Mouse (Mus musculus) monocyte, adult 2 months (primary cell): ENCODE measurements around the gene Smim8.
"Not testable (repeated sequence)": the region's sequence is repeated elsewhere in the genome, so short reads cannot be mapped to it uniquely, and the experiment has no call there.

Experiments
- DNase-seq, 2 experiments: peaks; one replicate each; pipeline ENCODE4 v3.0.0; 2022; ENCODE audit warnings: low spot score in 2 of 2, low read depth in 1 of 2

Smim8 gene

DNA sequence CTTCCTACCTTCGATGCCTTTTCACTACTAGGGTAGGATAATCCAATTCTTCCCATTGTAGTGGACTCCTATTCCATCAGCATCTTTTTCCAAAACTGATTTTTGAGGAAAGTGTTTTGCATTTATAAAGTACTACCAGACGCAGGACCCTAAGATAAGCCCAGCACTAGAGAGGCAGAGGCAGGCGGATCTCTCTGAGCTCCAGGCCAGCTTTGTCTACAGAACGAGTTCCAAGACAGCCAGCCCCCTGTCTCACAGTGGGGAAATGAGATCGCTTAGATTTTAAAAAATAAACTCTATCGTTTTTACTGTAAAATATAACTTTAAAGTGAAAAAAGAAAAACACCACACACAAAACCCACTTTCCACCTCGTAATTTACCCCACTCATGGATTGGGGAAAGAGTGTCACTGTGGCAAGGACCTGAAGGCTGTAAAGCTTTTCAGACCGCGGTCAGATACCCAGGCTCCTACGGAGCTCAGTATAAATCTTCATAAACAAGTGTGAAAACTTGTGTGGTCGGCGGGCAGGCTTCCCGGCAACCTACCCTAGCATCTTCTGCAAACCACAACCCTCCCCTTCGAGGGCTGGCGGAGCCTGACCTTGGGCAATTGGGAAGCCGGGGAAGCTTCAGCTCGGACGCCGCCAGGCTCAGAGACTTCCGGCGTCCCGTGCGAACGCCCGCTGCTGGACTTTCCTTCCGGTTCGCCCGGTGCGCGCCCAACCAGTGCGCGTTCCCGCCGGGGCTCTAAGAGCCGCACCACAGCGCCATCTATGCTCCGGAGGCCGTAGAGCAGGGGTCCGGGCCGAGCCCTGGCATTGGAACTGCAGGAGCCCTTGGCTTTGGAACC, at the start of gene Smim8:
Gene Smim8 (minus strand): TSS at position 747 of the 851 bp plus-strand sequence.
- peak; percentile 72 to 86 for DNase-seq

DNA sequence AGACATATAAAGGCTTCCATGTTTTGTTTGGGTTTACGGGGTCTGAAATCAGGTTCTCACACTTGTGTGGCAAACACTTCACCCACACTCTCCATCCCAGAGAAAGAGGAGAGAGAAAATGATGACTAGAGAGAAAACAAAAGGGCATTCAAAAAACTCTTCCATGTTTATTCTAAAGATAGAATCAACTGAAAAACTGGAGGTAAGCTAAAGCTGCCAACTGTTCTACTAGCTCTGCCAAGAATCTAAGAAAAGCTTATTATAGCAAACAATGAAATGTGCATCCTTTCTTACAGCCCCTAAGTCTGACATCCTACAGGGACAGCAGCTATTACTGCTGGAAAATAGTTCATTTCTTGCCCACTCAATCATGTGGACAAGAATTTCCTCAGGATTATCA, 45.7 kb upstream of the Smim8 start:
- DNase-seq: no peak

DNA sequence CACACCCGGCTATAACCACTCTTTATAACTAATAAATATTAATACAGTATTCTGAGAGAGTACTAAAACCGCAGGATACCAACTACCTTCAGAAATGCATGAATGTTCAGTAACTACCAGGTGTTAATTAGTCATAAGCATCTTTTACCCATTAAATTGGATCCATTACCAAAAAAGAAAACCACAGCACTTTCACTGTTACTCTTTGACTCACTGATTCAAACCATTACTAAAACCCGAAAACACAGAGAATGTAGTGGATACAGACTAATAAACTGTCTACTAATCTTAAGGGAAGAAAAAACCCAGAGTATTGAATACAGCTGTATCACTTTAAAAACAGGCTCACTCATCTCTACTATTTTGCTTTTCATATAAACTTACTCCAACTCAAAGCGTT, 41.7 kb upstream of the Smim8 start:
- DNase-seq: no peak

DNA sequence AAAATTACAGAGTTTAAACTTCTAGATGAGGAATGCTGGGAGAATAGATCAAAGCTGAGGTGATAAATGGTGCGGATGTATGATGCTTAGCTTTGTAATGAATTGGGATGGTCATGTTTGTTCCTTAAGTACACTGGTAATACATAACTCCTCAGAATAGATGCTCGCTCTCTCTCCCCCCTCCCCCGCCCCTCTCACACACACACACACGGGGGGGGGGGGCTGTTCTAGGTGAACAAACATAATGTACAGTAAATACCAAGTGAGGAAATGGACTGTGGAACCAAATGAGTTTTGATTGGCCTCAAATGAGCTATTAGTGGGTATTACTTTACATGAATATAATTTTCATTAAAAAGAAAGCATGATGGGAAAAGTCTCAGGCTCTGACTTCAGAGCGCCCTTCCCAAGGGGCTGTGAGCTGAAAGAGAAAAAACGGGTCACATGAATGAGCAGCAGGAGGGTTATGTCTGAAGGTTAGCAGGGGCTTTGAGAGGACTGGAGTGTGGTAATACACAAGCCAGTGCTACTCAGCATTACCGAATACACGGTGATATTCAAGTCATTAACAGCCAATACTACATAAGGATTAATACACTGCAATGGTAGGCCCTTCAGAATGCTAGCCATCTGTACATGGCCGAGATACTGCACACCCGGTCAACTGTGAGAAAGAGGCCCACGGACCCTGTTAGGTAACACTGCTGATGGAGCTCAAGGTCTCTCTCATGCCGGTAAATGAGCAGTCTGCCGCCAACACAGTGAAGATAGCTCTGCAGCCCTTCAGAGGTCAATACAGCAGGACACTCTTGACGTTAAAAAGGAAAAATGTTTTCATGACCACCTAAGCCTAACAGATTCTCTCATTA, 23.2 kb upstream of the Smim8 start:
- no peak for DNase-seq

DNA sequence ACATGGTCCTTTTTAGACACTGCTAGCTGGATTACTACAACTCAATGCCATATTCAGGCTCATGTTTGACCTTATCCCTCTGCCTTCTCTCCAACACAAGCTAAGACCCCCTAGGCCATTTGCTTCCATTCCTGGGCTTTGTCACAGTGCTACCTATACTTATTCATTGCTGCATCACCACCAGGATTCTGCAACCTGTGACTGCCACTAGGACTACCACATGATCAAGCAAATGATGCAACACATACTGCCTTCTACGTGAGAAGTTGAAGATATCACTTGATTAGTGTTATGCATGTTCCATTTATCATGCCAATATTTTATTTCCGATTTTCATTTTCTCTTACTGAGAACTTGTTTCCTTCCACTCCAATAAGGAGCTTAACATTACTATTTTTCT, 19.8 kb upstream of the Smim8 start:
- no peak for DNase-seq

DNA sequence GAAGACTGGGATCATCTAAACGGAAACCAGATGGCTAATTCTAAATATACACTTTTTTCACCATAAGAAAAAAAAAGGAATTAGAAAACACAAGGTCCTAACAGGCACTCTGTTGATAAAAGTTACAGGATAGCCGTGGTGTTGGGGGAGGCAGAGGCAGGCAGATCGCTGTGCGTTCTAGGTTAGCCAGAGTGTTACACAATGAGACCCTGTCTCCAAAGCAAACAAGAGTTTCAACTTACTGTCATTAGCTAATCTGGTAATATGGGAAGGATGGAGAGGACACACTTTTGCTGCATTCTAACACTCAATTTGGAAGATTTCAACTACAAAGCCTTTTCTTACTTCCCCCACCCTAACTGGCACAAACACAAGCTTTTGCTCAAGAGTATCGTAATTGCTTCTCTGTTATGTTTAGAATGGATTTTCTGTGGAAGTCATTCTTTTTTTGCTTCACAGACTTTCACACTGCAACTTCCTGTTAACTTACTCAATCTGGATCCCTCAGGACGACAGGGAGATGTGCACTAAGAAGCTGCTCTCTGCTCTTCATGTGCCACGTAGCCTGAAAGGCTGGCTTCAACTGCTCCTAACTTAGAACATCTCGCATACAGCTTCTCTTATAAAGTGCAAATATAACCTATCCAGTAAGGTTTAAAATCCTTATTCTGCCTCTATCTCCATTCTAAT, 19.2 kb upstream of the Smim8 start:
- DNase-seq: no peak

DNA sequence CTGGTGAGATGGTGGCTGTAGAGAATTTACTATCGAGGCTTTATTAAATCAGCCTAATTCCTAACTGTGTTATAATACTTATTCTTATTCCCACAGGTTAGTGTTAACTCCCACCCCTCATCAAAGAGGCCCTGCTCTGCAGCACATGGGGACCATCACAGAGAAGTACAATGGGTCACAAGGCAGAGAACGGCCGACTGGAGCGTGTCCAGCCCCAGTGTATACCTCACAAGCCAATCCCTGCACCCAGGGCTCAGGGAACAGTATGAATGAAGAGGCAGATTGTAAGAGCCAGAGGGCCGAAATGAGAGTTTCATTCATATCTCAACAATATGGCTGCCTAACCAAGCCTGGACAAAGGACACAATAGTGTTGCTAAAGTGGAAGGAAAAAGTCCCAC, 18.1 kb upstream of the Smim8 start:
- no peak for DNase-seq

DNA sequence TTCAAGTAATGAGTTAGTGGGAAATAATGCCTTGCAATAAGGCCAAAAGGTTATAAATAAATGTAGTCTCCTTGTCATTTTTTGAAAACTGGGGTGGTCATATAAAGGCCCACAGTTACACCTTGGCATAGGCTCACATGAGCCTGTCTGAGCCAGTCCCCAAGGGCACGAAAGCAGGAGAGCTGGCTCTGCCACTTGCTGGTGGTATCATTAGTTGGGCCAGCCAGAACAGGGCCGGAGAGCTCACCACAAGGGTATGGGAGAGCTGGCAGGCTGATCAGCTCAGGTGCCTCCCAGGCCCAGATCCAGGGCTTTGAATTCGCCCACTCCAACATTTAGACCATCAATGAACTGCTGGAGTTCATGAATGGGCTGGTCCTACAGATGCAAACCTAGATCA, 8.3 kb upstream of the Smim8 start:
- no peak for DNase-seq

DNA sequence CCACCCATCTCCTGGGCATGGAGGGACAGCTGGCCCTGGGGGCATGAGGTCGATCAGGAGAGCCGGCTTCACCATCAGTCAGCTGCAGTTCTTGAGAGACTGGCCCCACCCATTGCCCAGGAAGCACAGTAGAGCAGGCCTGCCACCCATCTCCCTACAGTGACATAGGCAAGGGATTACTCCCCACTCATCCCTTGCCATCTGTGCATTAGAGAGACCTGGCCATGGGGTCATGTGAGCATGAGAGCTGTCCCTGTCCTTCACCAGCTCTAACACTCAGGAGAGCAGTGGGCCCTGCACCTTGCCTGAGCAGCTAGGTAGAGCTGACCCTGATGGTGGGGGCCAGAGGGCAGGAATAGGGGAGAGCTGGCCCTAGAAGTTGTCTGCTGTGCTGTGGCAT, 7.4 kb upstream of the Smim8 start:
- no peak for DNase-seq

DNA sequence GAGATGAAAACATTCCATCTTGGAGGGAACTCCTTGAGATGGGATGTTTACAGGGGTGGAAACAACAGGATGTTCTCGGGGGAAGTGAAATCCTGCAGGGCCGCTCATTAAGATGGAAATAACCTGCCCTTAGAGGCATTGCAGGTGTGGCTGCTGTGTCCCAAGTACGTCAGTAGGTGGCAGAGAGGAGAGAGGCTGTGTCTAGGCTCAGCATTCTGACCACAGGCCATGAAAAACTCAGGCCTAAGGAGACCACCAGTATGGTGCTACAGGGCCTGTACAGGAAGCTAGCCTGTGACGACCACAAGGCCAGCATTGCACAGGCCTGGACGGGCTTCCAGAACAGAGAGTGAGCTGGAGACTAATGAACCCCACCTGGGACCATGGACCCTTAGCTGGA, 6.6 kb upstream of the Smim8 start:
- no peak for DNase-seq

DNA sequence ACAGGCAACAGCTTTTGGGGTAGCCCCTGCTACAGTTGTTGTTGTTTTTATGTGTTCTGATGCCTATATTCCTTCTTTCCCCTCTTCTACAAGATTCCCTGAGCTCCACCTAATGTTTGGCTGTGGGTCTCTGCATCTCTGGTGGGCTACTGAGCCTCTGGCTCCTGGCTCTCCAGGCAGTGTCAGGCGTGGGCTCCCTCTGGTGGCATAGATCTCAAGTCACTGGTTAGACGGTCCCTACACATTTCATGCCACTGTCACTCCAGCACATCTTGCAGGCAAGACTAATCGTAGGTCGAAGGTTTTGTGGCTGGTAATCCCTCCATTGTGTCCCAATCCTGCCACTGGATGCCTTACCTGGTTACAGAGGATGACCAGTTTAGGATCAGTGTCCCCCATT, 4.5 kb upstream of the Smim8 start:
- DNase-seq: no peak

DNA sequence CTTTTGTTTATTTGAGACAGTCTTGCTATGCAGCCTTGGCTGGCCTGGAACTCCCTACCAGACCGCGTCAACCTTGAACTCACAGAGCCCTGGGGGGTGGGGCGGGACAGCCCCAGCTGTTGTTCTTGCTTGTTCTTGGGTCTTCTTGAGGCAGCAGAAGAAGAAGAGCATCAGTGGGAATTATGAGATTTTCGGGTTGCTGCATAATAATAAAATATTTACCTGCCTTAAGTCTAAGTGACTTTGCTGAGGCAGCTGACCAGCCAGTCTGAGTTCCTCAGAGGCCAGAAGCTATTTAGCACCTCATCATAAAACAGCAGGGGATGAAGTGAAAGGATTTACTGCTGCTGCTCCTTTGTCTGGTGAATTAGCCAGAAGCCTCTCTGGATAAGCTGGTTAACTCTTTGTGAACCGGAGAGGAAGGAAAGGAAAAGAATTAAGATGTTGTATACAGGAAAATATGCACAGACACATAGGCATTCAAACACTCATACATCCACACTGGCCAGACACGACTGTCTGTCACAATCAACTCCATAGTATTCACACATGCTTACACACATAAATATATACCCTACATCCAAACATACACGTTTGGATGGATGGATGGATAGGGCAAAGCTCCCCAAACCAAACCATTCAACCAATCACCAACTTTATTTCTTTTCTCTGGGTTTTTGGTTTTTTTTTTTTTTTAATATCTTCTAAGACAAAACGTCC, 6.4 kb downstream of the Smim8 start:
- DNase-seq: no peak

DNA sequence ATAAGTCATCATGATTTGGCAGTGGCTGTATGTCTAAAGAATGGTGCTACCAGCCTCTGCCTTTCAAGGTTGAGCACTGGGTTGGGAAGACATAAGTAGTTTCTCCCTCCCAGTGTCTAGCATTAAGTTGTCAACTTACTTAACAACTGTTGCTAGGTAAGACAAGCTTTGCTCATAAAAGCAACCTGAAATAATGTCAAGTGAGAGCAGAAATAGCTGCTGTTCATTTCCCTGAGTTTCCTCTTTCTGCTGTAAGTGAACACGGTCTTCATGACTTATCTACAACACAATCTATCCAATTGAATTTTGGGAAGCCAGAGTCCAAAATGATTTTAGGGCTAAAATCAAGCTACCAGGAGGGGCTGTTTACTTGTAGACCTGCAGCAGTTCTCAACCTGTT, 22.1 kb downstream of the Smim8 start, which contains the start of gene Gm136:
Gene Gm136 (minus strand): TSS at position 101 of the 400 bp plus-strand sequence.
- no peak for DNase-seq

DNA sequence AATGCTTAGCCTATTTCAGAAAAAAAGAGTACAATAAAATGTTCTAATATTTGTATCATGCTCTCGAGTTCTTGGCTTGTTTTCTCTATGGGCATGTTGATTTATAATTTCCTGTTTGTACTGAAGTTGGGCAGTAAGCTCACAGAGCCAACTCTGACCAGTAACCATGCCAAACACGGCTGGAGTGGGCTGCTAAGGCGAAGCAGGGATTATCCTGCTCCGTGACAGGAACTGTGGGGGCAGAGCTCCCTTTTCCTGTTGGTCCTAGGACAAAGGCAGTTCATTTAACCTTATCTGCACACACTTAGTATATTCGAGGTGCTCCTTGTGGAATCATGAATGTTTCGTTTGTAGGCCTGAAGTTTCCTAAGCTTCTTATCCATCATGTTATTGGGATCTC, 29.0 kb downstream of the Smim8 start:
- DNase-seq: no peak

DNA sequence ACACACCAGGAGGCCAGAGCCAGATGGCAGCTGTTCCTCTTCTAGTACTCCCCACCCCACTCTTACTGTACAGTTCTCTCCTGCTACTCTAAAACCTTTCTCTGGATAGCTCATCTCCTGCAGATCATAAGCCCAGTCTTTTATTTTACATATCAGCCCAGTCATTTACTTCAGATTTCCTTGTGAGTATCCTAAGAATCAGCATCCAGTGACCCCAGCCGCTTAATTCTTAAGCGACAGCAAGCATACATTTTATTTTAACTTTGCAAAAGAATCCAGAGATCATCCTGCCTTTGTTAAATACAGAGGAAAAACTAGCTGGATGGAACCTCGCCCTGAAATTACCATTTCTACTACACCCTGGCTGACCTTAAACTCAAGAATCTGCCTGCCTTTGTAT, 43.8 kb downstream of the Smim8 start:
- DNase-seq: no peak

DNA sequence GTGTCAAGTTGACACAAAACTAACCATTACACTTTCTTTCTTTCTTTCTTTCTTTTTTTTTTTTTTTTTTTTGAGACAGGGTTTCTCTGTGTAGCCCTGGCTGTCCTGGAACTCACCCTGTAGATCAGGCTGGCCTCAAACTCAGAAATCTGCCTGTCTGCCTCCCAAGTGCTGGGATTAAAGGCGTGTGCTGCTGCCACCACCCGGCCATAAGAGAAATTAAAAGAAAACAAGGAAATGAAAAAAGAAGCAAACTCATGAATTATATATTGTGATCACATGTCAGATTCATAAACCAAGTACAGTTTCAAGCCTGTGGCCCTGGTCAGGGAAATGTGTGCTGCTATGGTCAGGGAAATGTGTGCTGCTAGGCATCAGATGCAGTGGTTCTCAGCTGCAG, 44.8 kb downstream of the Smim8 start:
- not testable (repeated sequence) for DNase-seq

DNA sequence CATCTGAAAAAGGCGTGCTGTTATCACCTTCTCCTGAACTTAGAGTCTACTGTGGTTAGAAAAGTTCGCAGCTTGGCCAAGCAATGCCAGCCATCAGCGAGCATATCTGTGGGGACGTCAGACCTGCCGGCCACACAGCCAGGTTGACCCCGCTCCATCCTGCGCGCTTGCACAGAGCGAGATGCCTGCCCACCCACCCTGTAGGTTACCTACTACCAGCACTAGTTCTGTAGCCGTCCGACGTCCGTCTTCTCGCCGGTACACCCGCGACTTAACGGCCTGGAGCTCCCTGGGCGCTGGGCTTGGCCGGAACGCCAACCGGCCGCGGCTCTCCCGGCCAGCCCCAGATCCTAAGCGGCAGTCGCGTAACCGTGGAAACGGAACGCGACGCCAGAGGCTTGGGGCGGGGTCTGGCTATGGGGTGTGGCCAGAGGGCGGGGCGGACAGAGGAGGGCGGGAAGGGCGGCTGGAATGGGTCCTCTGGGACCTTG, 48.3 kb downstream of the Smim8 start, which contains the start of gene Cfap206:
Gene Cfap206 (minus strand): TSS at position 356 of the 491 bp plus-strand sequence.
- DNase-seq: no peak

DNA sequence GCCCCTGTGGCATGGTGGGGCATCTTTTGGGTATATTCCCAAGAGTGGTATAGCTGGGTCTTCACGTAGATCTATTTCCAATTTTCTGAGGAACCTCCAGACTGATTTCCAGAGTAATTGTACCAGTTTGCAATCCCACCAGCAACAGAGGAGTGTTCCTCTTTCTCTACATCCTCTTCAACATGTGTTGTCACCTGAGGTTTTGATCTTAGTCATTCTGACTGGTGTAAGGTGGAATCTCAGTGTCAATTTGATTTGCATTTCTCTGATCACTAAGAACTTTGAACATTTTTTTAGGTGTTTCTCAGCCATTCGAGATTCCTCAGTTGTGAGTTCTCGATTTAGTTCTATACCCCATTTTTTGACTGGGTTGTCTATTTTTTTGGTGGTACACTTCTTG, 52.5 kb downstream of the Smim8 start:
- DNase-seq: not testable (repeated sequence)

DNA sequence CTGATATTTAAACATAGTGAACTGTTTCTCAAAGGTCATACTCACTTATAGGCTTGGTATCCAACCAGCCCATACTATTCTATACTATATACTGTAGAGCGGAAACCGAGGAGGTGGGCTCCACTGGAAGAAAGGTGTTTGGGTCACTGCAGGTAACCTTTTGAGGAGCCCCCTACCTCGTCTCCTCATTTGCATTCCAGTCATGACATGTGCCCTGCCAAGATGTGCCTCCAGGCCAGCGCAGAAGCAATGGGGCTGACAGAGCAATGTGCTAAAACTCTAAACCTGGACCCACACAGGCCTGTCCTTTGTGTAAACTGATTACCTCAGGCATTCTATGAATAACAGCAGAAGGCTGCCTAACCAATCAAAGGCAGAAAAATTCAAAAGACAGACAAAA, 53.9 kb downstream of the Smim8 start:
- DNase-seq: no peak

DNA sequence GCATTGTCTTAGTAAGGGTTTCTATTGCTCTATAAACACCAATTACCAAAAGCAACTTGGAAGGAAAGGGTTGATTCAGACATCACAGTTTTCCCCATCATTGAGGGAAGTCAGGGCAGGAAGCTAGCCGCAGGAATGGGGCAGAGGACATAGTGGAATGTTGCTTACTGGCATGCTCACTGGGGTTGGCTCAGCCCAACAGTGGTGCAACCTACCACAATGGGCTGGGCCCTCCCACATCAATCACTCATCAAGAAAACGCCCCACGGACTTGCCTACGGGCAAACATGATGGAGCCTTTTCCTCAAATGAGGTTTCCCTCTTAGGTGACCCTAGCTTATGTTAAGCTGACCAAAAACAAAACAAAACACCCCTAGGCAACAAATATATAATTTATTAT, 55.0 kb downstream of the Smim8 start:
- no peak for DNase-seq
